Mouse (Mus musculus): ENCODE results near the gene Gamt.

GRCm38 (mm10) chr10:80294311-80294710 lies 33.5 kb upstream of the Gamt start:
- no peak for TF ChIP-seq CTCF (IDR thresholded peaks at IDR 0.05; ENCODE audit: borderline replicate concordance, extremely low read depth, insufficient read depth, insufficient read length)
- TF ChIP-seq POLR2A (IDR thresholded peaks at IDR 0.05; ENCODE audit: borderline replicate concordance, extremely low read depth, insufficient read depth, insufficient read length, poor library complexity, severe bottlenecking), result no peak

Measured in brain, embryonic 14.5 days (tissue).